Mouse (Mus musculus) C2C12 (cell line): ENCODE results near the gene Gpr34.

Experiments used
- CEBPB ChIP-seq: IDR thresholded peaks from one replicate; pipeline ENCODE4 v1.6.1; 2011; ENCODE audit warnings: low read depth, mild to moderate bottlenecking, control low read depth, moderate library complexity
- CTCF ChIP-seq: IDR thresholded peaks from one replicate; pipeline ENCODE4 v1.5.1; 2011; ENCODE audit not compliant: control insufficient read depth, insufficient read depth, insufficient read length
- FOSL1 ChIP-seq: IDR thresholded peaks from one replicate; pipeline ENCODE4 v1.8.0; 2011; ENCODE audit warnings: mild to moderate bottlenecking, low read length; ENCODE audit not compliant: poor library complexity, insufficient read depth, severe bottlenecking
- MYOD1 ChIP-seq: IDR thresholded peaks from one replicate; pipeline ENCODE4 v1.6.1; 2011; ENCODE audit warnings: low read depth; ENCODE audit not compliant: control insufficient read depth, insufficient read length
- USF1 ChIP-seq: IDR thresholded peaks from one replicate; pipeline ENCODE4 v1.6.1; 2011; ENCODE audit warnings: low read depth, mild to moderate bottlenecking, control low read depth, moderate library complexity

GRCm38 (mm10) chrX:13681748-13682147 lies 49.9 kb downstream of the Gpr34 start:
- TF ChIP-seq CTCF (no peak), USF1 (no peak), CEBPB (no peak), FOSL1 (no peak), MYOD1 (no peak)
